Mouse (Mus musculus): Measurements from ENCODE around the gene Hip1r.

DNA sequence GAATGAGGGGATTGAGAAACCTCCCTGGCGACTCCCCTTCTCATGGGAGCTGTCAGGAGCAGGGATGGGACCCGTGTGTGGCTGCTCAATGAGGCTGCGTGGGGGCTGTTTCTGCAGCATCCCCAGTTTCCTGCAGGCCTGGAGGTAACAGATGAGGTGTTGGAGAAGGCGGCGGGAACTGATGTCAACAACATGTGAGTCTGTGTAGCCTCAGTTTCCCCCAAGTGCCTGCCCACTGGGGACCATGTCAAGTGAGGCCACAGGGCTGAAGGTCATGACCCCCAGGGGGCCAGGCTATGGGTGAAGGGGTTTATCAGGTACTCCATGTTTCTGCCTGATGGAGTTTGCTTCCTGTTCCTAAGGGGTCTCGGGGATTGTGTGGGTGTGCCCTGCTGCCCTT lies 17.9 kb downstream of the Hip1r start:
- TF ChIP-seq CTCF (IDR thresholded peaks at IDR 0.05; ENCODE audit: low read depth) (no peak), EP300 (IDR thresholded peaks at IDR 0.05; ENCODE audit: low read depth) (no peak)
